Mouse (Mus musculus) ES-E14 (cell line): Measurements from ENCODE around the gene 1700067K01Rik. TPM values are rescaled to one million over a fixed set of nuclear protein-coding genes. Genes with fewer than 3 reads are reported as not detected.

Experiments
- DNase-seq: peaks from one replicate; pipeline ENCODE4 v3.0.0-alpha.2; 2013; ENCODE audit warnings: low read depth, low spot score
- H3K27ac ChIP-seq: 2 replicates; pipeline ENCODE4 v1.5.1; 2012; ENCODE audit warnings: low read depth, mild to moderate bottlenecking, low read length, moderate library complexity, mixed read lengths; ENCODE audit not compliant: poor library complexity, insufficient read depth, severe bottlenecking
- H3K36me3 ChIP-seq: 2 replicates; pipeline ENCODE4 v1.6.1; 2012; ENCODE audit warnings: mild to moderate bottlenecking, low read length, moderate library complexity, mixed read lengths; ENCODE audit not compliant: control insufficient read depth, poor library complexity, insufficient read depth, severe bottlenecking
- H3K4me1 ChIP-seq, 2 experiments: fragments of 150-350 bp in 1 of 2; sonication (generic) in 1 of 2; 2 replicates each; pipeline ENCODE4 v1.6.1; 2012; ENCODE audit warnings: low read length in 2 of 2, mild to moderate bottlenecking in 1 of 2, mixed read lengths in 1 of 2; ENCODE audit not compliant: control insufficient read depth in 2 of 2, insufficient read depth in 2 of 2, poor library complexity in 1 of 2
- H3K4me3 ChIP-seq, 2 experiments: fragments of 150-350 bp in 1 of 2; sonication (generic) in 1 of 2; 2 replicates each; pipeline ENCODE4 v1.5.1; 2012; ENCODE audit warnings: low read length in 2 of 2, low read depth in 1 of 2, mild to moderate bottlenecking in 1 of 2, mixed read lengths in 1 of 2; ENCODE audit not compliant: insufficient read depth in 1 of 2, poor library complexity in 1 of 2, severe bottlenecking in 1 of 2
- H3K9ac ChIP-seq: 2 replicates; pipeline ENCODE4 v1.6.1; 2012; ENCODE audit warnings: low read depth, mild to moderate bottlenecking, low read length, mixed read lengths; ENCODE audit not compliant: poor library complexity, insufficient read depth, severe bottlenecking
- H3K9me3 ChIP-seq: fragments of 150-350 bp; sonication (generic); 2 replicates; pipeline ENCODE4 v1.6.1; 2012; ENCODE audit warnings: low read depth, mild to moderate bottlenecking, low read length; ENCODE audit not compliant: control insufficient read depth, insufficient read depth
- CHD2 ChIP-seq: IDR thresholded peaks from 2 replicates; pipeline ENCODE4 v1.6.1; 2014; ENCODE audit warnings: mild to moderate bottlenecking, low read depth, low read length, inconsistent platforms
- HCFC1 ChIP-seq: IDR thresholded peaks from 2 replicates; pipeline ENCODE4 v1.6.1; 2012; ENCODE audit warnings: low read length, inconsistent platforms, borderline replicate concordance; ENCODE audit not compliant: insufficient read depth
- MAFK ChIP-seq: IDR thresholded peaks from 2 replicates; pipeline ENCODE4 v1.6.1; 2014; ENCODE audit warnings: mild to moderate bottlenecking, low read depth, low read length, inconsistent platforms; ENCODE audit not compliant: insufficient read depth
- ZC3H11A ChIP-seq: IDR thresholded peaks from 2 replicates; pipeline ENCODE4 v1.6.1; 2012; ENCODE audit warnings: low read depth, mild to moderate bottlenecking, inconsistent platforms, low read length, borderline replicate concordance
- ZNF384 ChIP-seq: IDR thresholded peaks from 2 replicates; pipeline ENCODE4 v1.6.1; 2012; ENCODE audit warnings: low read depth, low read length, inconsistent platforms
- in situ Hi-C, 2 experiments: fragments of 600-800 bp; cut with MboI; formaldehyde crosslinking; loops; one replicate each; pipeline ENCODE4 v1.15.1; 2025; ENCODE audit warnings: low sequenced_read_pairs in 2 of 2, inconsistent platforms in 1 of 2; ENCODE audit not compliant: unreplicated experiment in 2 of 2
- total RNA-seq: library from RNA; depleted of rRNA; stranded (reverse); fragments of 300-350 nt; gene quantifications from 2 replicates; pipeline ENCODE4 v1.2.3, GENCODE M21; 2012

The 1700067K01Rik gene
- total RNA-seq, 1 experiment, result 1.2 TPM

- Histone ChIP-seq H3K9ac (no peak overlapping the region), H3K27ac (no peak overlapping the region), H3K36me3 (peaks cover 2% of the 10 kb centered on the region; the same call in 1 of the 2 replicates), H3K9me3 (no peaks in the 10 kb centered on the region), H3K4me3 (no peak overlapping the region), H3K4me1 (peaks cover 2 to 10% of the 10 kb centered on the region in 2 experiments; a peak in 1 of 4 replicates)
- TF ChIP-seq ZNF384 (no peak), MAFK (no peak), ZC3H11A (no peak), HCFC1 (no peak), CHD2 (no peak)
- in situ Hi-C loops, result no loop called here
- DNase-seq, result no peak
Observed at GRCm38 (mm10) chr8:83976101-83976630, 25.1 kb upstream of the 1700067K01Rik start.

DNA sequence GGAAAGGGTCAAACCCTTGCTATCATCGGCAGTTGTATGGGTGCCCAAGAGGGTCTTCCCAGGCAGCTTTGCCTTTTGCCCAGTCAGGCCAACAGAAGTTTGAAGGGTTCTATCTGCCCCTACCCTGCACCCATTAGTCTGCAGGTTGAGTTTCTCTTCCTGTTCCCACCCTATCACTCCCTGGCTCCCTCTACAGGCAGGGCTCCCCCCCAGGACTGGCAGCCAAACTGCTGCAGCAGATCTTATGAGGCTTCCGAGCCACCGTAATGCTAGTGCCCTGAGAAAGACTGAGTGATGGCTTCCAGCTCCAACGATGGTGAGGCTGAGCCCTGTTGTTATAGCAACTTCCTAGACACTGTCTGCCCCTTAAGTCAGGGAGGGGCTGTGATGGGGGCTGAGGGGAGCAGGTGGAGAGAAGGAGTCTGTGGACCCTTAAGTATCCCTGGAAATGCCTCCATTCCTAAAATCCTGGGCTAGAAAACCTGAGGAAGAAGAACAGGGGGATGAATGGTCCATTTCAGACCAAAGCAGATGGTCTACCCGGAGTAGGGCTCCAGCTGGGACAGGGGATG is 24.4 kb upstream of the 1700067K01Rik start:
- TF ChIP-seq ZC3H11A (no peak), ZNF384 (no peak), CHD2 (no peak), HCFC1 (no peak), MAFK (no peak)
- Histone ChIP-seq H3K4me3 (no peak overlapping the region), H3K4me1 (peaks cover 2 to 7% of the 10 kb centered on the region in 2 experiments; a peak in 1 of 4 replicates), H3K36me3 (peaks cover 7% of the 10 kb centered on the region; the same call in 1 of the 2 replicates), H3K9me3 (no peaks in the 10 kb centered on the region), H3K27ac (no peak overlapping the region), H3K9ac (no peak overlapping the region)
- in situ Hi-C loops, result no loop called here
- DNase-seq, result no peak

- Histone ChIP-seq H3K36me3 (peaks cover 10% of the 10 kb centered on the region; the same call in 1 of the 2 replicates), H3K27ac (no peak overlapping the region), H3K9me3 (no peaks in the 10 kb centered on the region), H3K9ac (0 out of 2 replicates have a peak overlapping the region, but pooled peaks have one; percentile 35), H3K4me1 (peaks cover 2 to 6% of the 10 kb centered on the region in 2 experiments; a peak in 1 of 4 replicates), H3K4me3 (no peak overlapping the region)
- DNase-seq, result no peak
- in situ Hi-C loops, result no loop called here
- TF ChIP-seq ZNF384 (no peak), CHD2 (no peak), MAFK (no peak), HCFC1 (no peak), ZC3H11A (no peak)
Observed at GRCm38 (mm10) chr8:83977646-83978045, 23.7 kb upstream of the 1700067K01Rik start.

DNA sequence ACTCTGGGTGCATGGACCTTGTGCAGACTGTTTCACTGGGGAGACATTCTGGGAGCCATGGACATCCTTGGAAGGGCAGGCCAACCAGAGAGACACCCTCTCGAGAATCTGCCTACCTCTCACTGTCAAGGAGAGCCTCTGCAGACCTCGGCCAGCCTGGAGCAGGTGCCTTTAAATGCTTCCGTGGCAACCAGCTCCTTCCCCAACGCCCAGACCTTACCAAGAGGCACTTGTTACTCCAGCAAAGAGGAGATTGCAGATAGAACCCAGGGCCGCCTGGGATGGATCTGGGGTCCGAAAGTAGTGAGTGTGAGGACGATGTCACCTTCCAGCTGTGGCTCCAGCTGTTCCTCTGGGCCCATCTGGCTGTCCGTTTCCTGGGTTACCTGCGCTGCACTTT is 23.1 kb upstream of the 1700067K01Rik start:
- no peak for DNase-seq
- Histone ChIP-seq H3K4me3 (no peak overlapping the region), H3K4me1 (peaks cover 2 to 6% of the 10 kb centered on the region in 2 experiments; a peak in 1 of 4 replicates), H3K9me3 (no peaks in the 10 kb centered on the region), H3K27ac (no peak overlapping the region), H3K36me3 (peaks cover 10% of the 10 kb centered on the region; the same call in 1 of the 2 replicates), H3K9ac (0 out of 2 replicates have a peak overlapping the region, but pooled peaks have one; percentile 12)
- no peak for TF ChIP-seq HCFC1
- TF ChIP-seq ZNF384, result no peak
- TF ChIP-seq ZC3H11A, result no peak
- no peak for TF ChIP-seq MAFK
- no peak for TF ChIP-seq CHD2
- in situ Hi-C loops, result no loop called here
